ENCODE assay signal across 9 mouse cellular contexts in the genomic region with DNA sequence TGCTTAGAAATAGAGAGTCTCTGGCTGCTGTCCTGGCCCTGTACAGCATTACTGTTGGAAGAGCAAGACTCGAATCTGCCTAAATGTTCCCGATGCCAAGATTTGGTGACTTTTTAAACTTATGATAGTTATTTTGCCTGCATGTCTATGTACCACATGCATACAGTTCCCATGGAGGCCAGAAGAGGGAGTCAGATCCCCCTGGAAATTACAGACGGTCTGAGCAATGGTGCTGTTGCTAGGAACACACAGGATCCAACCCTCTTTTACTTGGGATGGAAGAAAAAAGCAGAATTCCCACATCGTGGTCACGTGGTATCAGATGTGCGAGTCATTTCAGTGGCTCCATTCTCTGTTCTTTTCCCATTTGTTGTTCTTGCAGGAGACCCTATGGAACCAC. TPM values are rescaled to one million over a fixed set of nuclear protein-coding genes. Genes with fewer than 3 reads are reported as not detected.
DNase-seq lines count a peak whose midpoint lies in the region; ATAC-seq and TF ChIP-seq lines count a peak whose summit lies in the region.
"Had no signal": no experiment of that assay in that cellular context is flagged by ENCODE, and none has a peak within 500 bp of the region (broad histone marks: within the 10 kb centered on the region; RNA-seq: fewer than 3 reads in every experiment).

No protein-coding gene starts in this region.

- no peak overlapping the region for H3K9ac ChIP-seq in heart, embryonic 11.5 days (ENCODE audit: low read depth, low read length)
- H3K9ac ChIP-seq in midbrain, embryonic 15.5 days, result no peak overlapping the region
- H3K9ac ChIP-seq: neural tube, embryonic 13.5 days had no signal

- no peaks in the 10 kb centered on the region for H3K4me1 ChIP-seq in heart, embryonic 11.5 days (ENCODE audit: control insufficient read depth, insufficient read depth, low read length)
- H3K4me1 ChIP-seq in midbrain, embryonic 15.5 days, result no peaks in the 10 kb centered on the region
- H3K4me1 ChIP-seq: neural tube, embryonic 13.5 days had no signal

- no peak overlapping the region for H3K4me3 ChIP-seq in heart, embryonic 11.5 days (ENCODE audit: low read depth, low read length)
- no peak overlapping the region for H3K4me3 ChIP-seq in midbrain, embryonic 15.5 days
- H3K4me3 ChIP-seq: neural tube, embryonic 13.5 days had no signal

- TF ChIP-seq CTCF in brain, embryonic 14.5 days (IDR thresholded peaks at IDR 0.05; ENCODE audit: borderline replicate concordance, extremely low read depth, insufficient read depth, insufficient read length), result peak; percentile 57; the same call in 1 of the 2 replicates

- 73% methylated on average over 6 of the region's 6 CpGs for WGBS in heart, embryonic 11.5 days (ENCODE audit: insufficient replicate concordance)
- 79% methylated on average over 6 of the region's 6 CpGs for WGBS in midbrain, embryonic 15.5 days

- peak; percentile 28 for DNase-seq in heart, postnatal 4 days
- peak; percentile 36 for DNase-seq in right cerebral cortex, adult 18-20 months
- DNase-seq in right cerebral cortex, postnatal 25 days, result no peak
- peak; percentile 46 for DNase-seq in brain, embryonic 14.5 days (ENCODE audit: low read depth)
- DNase-seq in right cerebral cortex, postnatal 10 days (ENCODE audit: low spot score in 2 of 2), result peak; percentile 51 to 63

- no peak for ATAC-seq in heart, embryonic 11.5 days (replicated peaks; ENCODE audit: insufficient number of reproducible peaks, low FRiP score, low TSS enrichment)
- no peak for ATAC-seq in midbrain, embryonic 15.5 days (replicated peaks)
- no peak for ATAC-seq in erythroblast, adult 5-6 weeks (replicated peaks; ENCODE audit: low FRiP score, poor library complexity, severe bottlenecking)

- no peak overlapping the region for H3K27ac ChIP-seq in heart, embryonic 11.5 days (ENCODE audit: low read depth, low read length)
- H3K27ac ChIP-seq in midbrain, embryonic 15.5 days, result no peak overlapping the region
- H3K27ac ChIP-seq: neural tube, embryonic 13.5 days had no signal

- peaks cover 23% of the 10 kb centered on the region for H3K36me3 ChIP-seq in heart, embryonic 11.5 days (ENCODE audit: control insufficient read depth, insufficient read depth, low read length)
- H3K36me3 ChIP-seq in midbrain, embryonic 15.5 days (replicated peaks), result peaks cover 31% of the 10 kb centered on the region; the same call in 1 of the 2 replicates

- no peaks in the 10 kb centered on the region for H3K27me3 ChIP-seq in heart, embryonic 11.5 days (ENCODE audit: control insufficient read depth, insufficient read depth, low read length)
- no peaks in the 10 kb centered on the region for H3K27me3 ChIP-seq in midbrain, embryonic 15.5 days (replicated peaks)
- H3K27me3 ChIP-seq: neural tube, embryonic 13.5 days had no signal

- no peaks in the 10 kb centered on the region for H3K9me3 ChIP-seq in heart, embryonic 11.5 days (replicated peaks; ENCODE audit: control insufficient read depth, low read length)
- no peaks in the 10 kb centered on the region for H3K9me3 ChIP-seq in midbrain, embryonic 15.5 days
- H3K9me3 ChIP-seq: neural tube, embryonic 13.5 days had no signal

- TF ChIP-seq POLR2A in brain, embryonic 14.5 days (IDR thresholded peaks at IDR 0.05; ENCODE audit: borderline replicate concordance, extremely low read depth, insufficient read depth, insufficient read length, poor library complexity, severe bottlenecking), result no peak

- no peak overlapping the region for H3K4me2 ChIP-seq in heart, embryonic 11.5 days
- no peak overlapping the region for H3K4me2 ChIP-seq in midbrain, embryonic 15.5 days
- H3K4me2 ChIP-seq: neural tube, embryonic 13.5 days had no signal

RNA-seq across cellular contexts. Expression of gene Glt1d1, which starts 39.2 kb away (rescaled TPM):
- total RNA-seq in heart, postnatal 4 days (2021), result not detected
- polyA plus RNA-seq in heart, embryonic 11.5 days (2014; fragmentation: Nextera tagmentation; extraction: Ambion mirVana), result 0.04 TPM in 1 of 2 replicates, not detected in the other
- polyA plus RNA-seq in brain, embryonic 14.5 days (2012; rRNA removed), result 3.8 and 4.9 TPM in 2 replicates
- polyA plus RNA-seq in midbrain, embryonic 15.5 days (2015; fragmentation: Nextera tagmentation; extraction: Ambion mirVana), result 0.89 and 2.2 TPM in 2 replicates
- total RNA-seq in erythroblast, adult 5-6 weeks (2015; ENCODE audit: low replicate concordance), result 1.3 TPM in 2 replicates
- 0.77 and 1.7 TPM in 2 replicates for total RNA-seq in erythroblast, adult 5-6 weeks (2017; ENCODE audit: low replicate concordance)

RNA-seq across cellular contexts. Expression of gene Slc15a4, which starts 39.8 kb away (rescaled TPM):
- 10 to 100 TPM; 11.9 to 12.1 TPM for total RNA-seq in heart, postnatal 4 days (2021)
- polyA plus RNA-seq in heart, embryonic 11.5 days (2014; fragmentation: Nextera tagmentation; extraction: Ambion mirVana), result 13.6 and 13.8 TPM in 2 replicates
- 25.2 and 37.8 TPM in 2 replicates for polyA plus RNA-seq in brain, embryonic 14.5 days (2012; rRNA removed)
- 30.6 and 32.1 TPM in 2 replicates for polyA plus RNA-seq in midbrain, embryonic 15.5 days (2015; fragmentation: Nextera tagmentation; extraction: Ambion mirVana)
- total RNA-seq in erythroblast, adult 5-6 weeks (2015; ENCODE audit: low replicate concordance), result 5.4 and 37.6 TPM in 2 replicates
- 10.0 and 12.1 TPM in 2 replicates for total RNA-seq in erythroblast, adult 5-6 weeks (2017; ENCODE audit: low replicate concordance)
